Mouse (Mus musculus): ENCODE data around the gene Lgals9. TPM values are rescaled to one million over a fixed set of nuclear protein-coding genes. Genes with fewer than 3 reads are reported as not detected.
A peak's percentile ranks its signal among the peaks of the same experiment; 100 is the strongest.

Gene Lgals9
- polyA plus RNA-seq, 1 experiment: 103 TPM

DNA sequence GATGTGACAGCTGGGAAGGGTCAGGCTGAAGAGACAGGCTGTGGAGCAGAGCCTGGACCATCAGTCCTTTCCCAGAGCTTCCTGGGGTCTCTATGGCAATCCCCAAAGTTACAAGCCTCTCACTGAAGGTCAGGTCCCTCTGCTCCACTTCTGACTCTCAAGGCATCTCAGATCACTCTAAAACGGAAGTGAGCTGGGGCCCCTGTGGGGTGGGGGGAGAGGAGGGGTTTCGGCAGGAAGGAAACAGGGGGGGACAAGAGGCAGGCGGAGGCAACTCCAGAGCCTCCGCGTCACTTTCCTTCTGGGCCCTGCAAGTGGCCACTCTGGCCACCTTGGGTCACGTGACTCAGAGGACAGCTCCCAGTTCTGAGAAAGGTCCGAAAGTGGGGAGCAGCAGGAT lies 38.6 kb upstream of the Lgals9 start:
- peak overlapping the region; percentile 65 for H3K4me3 ChIP-seq (ENCODE audit: extremely low read depth, insufficient read depth, insufficient read length)
- DNase-seq (ENCODE audit: low read depth in 1 of 2, low spot score in 2 of 2): peak in 1 of 2 experiments; percentile 78
- H3K27ac ChIP-seq (ENCODE audit: insufficient read depth, low read length): peak overlapping the region; percentile 92
- peaks cover 19% of the 10 kb centered on the region; the same call in 1 of the 2 replicates for H3K4me1 ChIP-seq (ENCODE audit: control insufficient read depth, insufficient read depth, insufficient read length)
- peaks cover 7% of the 10 kb centered on the region; the same call in 1 of the 2 replicates for H3K36me3 ChIP-seq (ENCODE audit: control insufficient read depth, insufficient read depth, low read length)
- H3K27me3 ChIP-seq (ENCODE audit: control insufficient read depth, insufficient read depth, low read length): no peaks in the 10 kb centered on the region
- 0% methylated on average over 7 of the region's 7 CpGs for WGBS
- TF ChIP-seq POLR2A (IDR thresholded peaks at IDR 0.05; ENCODE audit: low read depth, low read length): peak; percentile 72
- TF ChIP-seq CTCF (IDR thresholded peaks at IDR 0.05; ENCODE audit: extremely low read depth, insufficient read depth, insufficient read length, insufficient replicate concordance): no peak

DNA sequence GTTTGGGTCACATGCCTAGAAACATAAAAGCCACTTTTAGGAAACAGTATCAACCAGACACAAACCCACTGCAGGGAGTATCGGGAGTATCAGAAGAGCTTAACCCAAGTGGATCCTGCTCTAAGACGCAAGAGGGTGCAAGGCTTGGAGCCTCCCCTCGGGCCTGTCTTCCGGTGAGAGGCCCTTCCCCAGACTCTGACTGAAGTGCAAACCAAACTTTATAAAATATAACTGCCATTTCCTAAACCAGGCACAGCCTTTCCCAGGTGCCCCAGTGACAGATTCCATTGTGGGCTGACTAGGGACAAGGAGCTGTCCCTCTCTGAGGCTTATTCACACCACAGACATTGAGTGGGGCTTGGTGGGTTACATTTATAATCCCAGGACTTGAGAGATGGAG lies 38.1 kb upstream of the Lgals9 start:
- Histone ChIP-seq H3K27ac (ENCODE audit: insufficient read depth, low read length) (peak overlapping the region; percentile 92), H3K27me3 (ENCODE audit: control insufficient read depth, insufficient read depth, low read length) (no peaks in the 10 kb centered on the region), H3K4me1 (ENCODE audit: control insufficient read depth, insufficient read depth, insufficient read length) (peaks cover 19% of the 10 kb centered on the region; the same call in 1 of the 2 replicates), H3K36me3 (ENCODE audit: control insufficient read depth, insufficient read depth, low read length) (peaks cover 5% of the 10 kb centered on the region; the same call in 1 of the 2 replicates), H3K4me3 (ENCODE audit: extremely low read depth, insufficient read depth, insufficient read length) (no peak overlapping the region)
- no peak for DNase-seq (ENCODE audit: low read depth in 1 of 2, low spot score in 2 of 2)
- TF ChIP-seq CTCF (IDR thresholded peaks at IDR 0.05; ENCODE audit: extremely low read depth, insufficient read depth, insufficient read length, insufficient replicate concordance): no peak
- TF ChIP-seq POLR2A (IDR thresholded peaks at IDR 0.05; ENCODE audit: low read depth, low read length): no peak
- 8% methylated on average over 4 of the region's 4 CpGs for WGBS

DNA sequence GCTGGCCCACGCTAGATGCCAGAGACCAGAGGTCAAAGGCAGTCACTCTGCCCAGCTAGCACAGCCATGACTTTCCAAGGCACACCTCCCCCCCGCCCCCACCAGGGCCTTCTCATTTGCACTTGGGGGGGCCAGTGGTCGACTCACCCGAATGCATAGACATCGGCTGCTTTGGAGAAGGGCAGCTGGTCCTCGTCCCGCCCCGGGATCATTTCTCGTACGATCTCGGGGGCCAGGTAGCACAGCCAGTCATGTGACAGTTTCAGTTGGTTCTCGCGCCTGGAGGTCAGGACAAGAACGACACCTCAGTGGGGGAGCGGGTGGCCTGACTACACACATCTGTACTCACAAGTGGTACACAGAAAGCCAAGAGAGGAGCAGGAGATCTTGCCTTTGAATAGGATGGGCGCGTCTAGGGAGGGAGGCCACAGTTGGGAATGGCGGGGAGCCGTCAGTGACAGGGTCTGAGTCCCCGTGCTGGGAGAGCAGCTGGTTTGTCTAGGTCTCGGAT lies 35.8 kb upstream of the Lgals9 start:
- no peaks in the 10 kb centered on the region for H3K27me3 ChIP-seq (ENCODE audit: control insufficient read depth, insufficient read depth, low read length)
- peaks cover 2% of the 10 kb centered on the region; the same call in 1 of the 2 replicates for H3K36me3 ChIP-seq (ENCODE audit: control insufficient read depth, insufficient read depth, low read length)
- H3K4me3 ChIP-seq (ENCODE audit: extremely low read depth, insufficient read depth, insufficient read length): no peak overlapping the region
- DNase-seq (ENCODE audit: low read depth in 1 of 2, low spot score in 2 of 2): no peak
- no peak for TF ChIP-seq POLR2A (IDR thresholded peaks at IDR 0.05; ENCODE audit: low read depth, low read length)
- no peak for TF ChIP-seq CTCF (IDR thresholded peaks at IDR 0.05; ENCODE audit: extremely low read depth, insufficient read depth, insufficient read length, insufficient replicate concordance)
- WGBS: 93% methylated on average over 21 of the region's 21 CpGs
- no peak overlapping the region for H3K27ac ChIP-seq (ENCODE audit: insufficient read depth, low read length)
- peaks cover 19% of the 10 kb centered on the region; the same call in 1 of the 2 replicates for H3K4me1 ChIP-seq (ENCODE audit: control insufficient read depth, insufficient read depth, insufficient read length)

DNA sequence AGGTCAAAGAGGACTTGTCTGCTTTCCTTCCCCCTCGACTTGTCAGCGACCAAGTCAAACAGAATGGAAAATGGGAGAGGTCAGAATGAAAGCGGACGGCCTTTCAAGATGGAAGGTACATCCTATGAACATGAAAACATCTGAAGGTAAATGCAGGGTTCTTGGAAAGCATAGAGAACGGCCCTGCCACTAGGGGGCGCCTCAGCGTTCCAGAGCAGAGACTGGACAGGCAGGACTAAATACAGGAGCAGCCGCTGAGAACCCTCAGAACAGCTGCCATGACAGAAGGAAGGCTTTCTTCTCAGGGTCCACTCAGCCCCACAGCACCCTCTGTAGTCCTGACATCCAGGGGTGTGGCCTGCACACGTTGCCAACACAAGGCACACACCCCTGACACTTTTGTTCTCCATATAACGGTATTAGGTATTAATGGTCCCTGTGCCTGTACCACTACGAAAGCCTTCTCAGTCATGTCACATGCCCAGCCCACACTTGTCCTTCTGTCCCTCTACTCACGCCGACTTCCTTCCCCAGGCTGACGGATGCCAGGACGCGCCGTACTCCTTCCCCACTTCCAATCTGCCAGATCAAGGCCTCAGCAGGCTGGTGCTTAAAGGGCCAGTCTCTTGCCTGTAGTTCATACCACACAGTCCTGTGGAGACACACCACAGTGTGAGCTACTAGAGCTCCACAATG lies 35.2 kb upstream of the Lgals9 start:
- DNase-seq (ENCODE audit: low read depth in 1 of 2, low spot score in 2 of 2): peak in 1 of 2 experiments; percentile 41
- Histone ChIP-seq H3K27ac (ENCODE audit: insufficient read depth, low read length) (no peak overlapping the region), H3K36me3 (ENCODE audit: control insufficient read depth, insufficient read depth, low read length) (peaks cover 2% of the 10 kb centered on the region; the same call in 1 of the 2 replicates), H3K27me3 (ENCODE audit: control insufficient read depth, insufficient read depth, low read length) (no peaks in the 10 kb centered on the region), H3K4me3 (ENCODE audit: extremely low read depth, insufficient read depth, insufficient read length) (no peak overlapping the region), H3K4me1 (ENCODE audit: control insufficient read depth, insufficient read depth, insufficient read length) (peaks cover 19% of the 10 kb centered on the region; the same call in 1 of the 2 replicates)
- TF ChIP-seq CTCF (IDR thresholded peaks at IDR 0.05; ENCODE audit: extremely low read depth, insufficient read depth, insufficient read length, insufficient replicate concordance) (peak; percentile 54; the same call in 1 of the 2 replicates), POLR2A (IDR thresholded peaks at IDR 0.05; ENCODE audit: low read depth, low read length) (no peak)
- WGBS: 76% methylated on average over 17 of the region's 17 CpGs

DNA sequence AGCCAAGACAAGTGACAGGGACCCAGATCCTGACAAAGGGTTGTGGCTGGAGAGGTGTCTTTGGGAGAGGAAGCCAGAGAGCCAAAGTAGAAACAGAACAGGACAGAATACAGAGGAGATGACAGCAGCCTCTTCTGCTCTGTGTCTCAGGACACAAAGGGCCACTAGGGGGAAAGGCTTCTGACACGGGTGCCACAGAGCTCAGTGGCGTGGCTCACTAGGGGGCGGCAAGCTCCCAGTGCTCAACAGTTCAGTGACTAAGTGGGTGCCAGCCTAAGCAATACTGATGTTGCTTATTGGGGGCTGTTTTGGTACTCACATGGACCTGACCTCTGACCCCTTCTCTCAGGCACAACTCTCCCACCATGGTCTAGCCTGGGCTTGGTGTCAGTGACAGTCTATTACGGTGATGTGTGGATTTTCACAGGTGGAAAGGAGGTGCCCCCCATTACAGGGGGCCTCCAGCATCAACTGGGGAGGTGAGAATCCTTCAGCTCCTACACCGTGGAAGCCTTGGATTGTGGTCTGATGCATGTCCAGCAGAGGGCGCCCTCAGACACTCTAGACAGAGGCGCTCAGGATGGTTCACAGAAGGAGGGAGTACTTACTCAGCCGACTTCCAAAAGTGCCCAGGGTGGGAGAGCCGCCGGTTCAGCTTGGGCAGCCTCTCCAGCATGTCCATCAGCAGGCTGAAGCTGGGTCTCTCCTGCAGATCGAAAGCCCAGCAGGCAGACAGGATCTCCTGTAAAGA lies 34.4 kb upstream of the Lgals9 start:
- Histone ChIP-seq H3K36me3 (ENCODE audit: control insufficient read depth, insufficient read depth, low read length) (peaks cover 2% of the 10 kb centered on the region; the same call in 1 of the 2 replicates), H3K27me3 (ENCODE audit: control insufficient read depth, insufficient read depth, low read length) (no peaks in the 10 kb centered on the region), H3K4me1 (ENCODE audit: control insufficient read depth, insufficient read depth, insufficient read length) (peaks cover 18% of the 10 kb centered on the region; the same call in 1 of the 2 replicates), H3K27ac (ENCODE audit: insufficient read depth, low read length) (no peak overlapping the region), H3K4me3 (ENCODE audit: extremely low read depth, insufficient read depth, insufficient read length) (no peak overlapping the region)
- TF ChIP-seq CTCF (IDR thresholded peaks at IDR 0.05; ENCODE audit: extremely low read depth, insufficient read depth, insufficient read length, insufficient replicate concordance) (peak; percentile 76), POLR2A (IDR thresholded peaks at IDR 0.05; ENCODE audit: low read depth, low read length) (no peak)
- DNase-seq (ENCODE audit: low read depth in 1 of 2, low spot score in 2 of 2): peak; percentile 57 to 78
- 49% methylated on average over 11 of the region's 11 CpGs for WGBS

DNA sequence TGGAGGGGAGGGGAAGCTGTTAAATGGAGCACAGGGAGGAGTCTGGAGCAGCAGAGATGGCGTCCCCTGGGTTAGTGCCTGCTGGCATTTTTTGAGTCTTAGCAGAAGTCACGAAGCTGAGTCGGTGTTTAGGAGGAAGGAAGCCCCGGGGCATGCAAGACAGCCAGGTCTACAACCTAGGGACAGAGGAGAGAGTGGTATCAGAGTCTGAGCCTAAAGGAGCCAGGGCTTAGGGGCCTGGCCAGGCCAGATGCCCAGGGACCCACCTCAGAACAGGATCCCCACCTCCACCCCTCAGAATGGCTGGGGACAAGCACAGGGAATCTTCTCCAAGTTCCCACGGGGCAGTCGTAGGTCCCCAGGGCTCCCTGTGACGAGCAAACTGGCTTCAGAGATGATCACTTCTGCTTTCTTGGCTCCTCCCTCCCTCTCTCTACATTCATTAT lies 32.4 kb upstream of the Lgals9 start:
- peaks cover 4% of the 10 kb centered on the region; the same call in 1 of the 2 replicates for H3K4me1 ChIP-seq (ENCODE audit: control insufficient read depth, insufficient read depth, insufficient read length)
- no peak for TF ChIP-seq CTCF (IDR thresholded peaks at IDR 0.05; ENCODE audit: extremely low read depth, insufficient read depth, insufficient read length, insufficient replicate concordance)
- TF ChIP-seq POLR2A (IDR thresholded peaks at IDR 0.05; ENCODE audit: low read depth, low read length): no peak
- H3K36me3 ChIP-seq (ENCODE audit: control insufficient read depth, insufficient read depth, low read length): peaks cover 2% of the 10 kb centered on the region; the same call in 1 of the 2 replicates
- WGBS: 20% methylated on average over 7 of the region's 7 CpGs
- H3K27me3 ChIP-seq (ENCODE audit: control insufficient read depth, insufficient read depth, low read length): no peaks in the 10 kb centered on the region
- DNase-seq (ENCODE audit: low read depth in 1 of 2, low spot score in 2 of 2): peak in 1 of 2 experiments; percentile 36
- no peak overlapping the region for H3K4me3 ChIP-seq (ENCODE audit: extremely low read depth, insufficient read depth, insufficient read length)
- peak overlapping the region; percentile 62 for H3K27ac ChIP-seq (ENCODE audit: insufficient read depth, low read length)
